Comparison of ENCODE assay signal across 26 mouse cellular contexts in the genomic region with DNA sequence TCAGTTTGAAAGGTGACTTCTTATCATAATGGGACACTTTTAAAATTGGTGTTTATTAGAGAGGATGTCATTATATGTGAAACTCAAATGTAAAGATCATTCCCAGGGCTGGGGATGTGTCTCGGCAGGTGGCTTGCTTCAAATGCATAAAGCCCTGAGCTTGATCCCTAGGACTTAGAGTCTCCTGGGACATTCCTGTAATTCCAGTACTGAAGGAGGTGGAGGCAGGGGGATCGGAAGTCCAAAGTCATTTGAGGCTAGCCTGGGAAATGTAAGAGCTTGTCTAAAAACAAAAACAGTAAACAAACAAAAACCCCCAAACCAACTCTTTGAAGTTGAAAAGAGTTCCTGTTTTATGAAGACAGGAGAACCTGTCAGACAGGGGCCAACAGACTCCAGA.
DNase-seq lines count a peak whose midpoint lies in the region; ATAC-seq and TF ChIP-seq lines count a peak whose summit lies in the region.
"Had no signal": no experiment of that assay in that cellular context is flagged by ENCODE, and none has a peak within 500 bp of the region (broad histone marks: within the 10 kb centered on the region; RNA-seq: fewer than 3 reads in every experiment).

No protein-coding gene starts in this region.

- ATAC-seq in liver, embryonic 13.5 days (ENCODE audit: low read depth), result no peak
- ATAC-seq: activated CD4-positive, CD25-positive, alpha-beta regulatory T cell, adult 4 months; CD4-positive, CD25-positive, alpha-beta regulatory T cell, adult 4 months; forebrain, embryonic 13.5 days; forebrain, embryonic 16.5 days; hindbrain, embryonic 16.5 days; Patski had no signal

- H3K4me2 ChIP-seq in liver, embryonic 13.5 days, result no peak overlapping the region
- H3K4me2 ChIP-seq: forebrain, embryonic 13.5 days; heart, embryonic 12.5 days; heart, embryonic 15.5 days; hindbrain, embryonic 13.5 days had no signal

- no peaks in the 10 kb centered on the region for H3K27me3 ChIP-seq in liver, embryonic 13.5 days
- no peaks in the 10 kb centered on the region for H3K27me3 ChIP-seq in ES-Bruce4 (ENCODE audit: control insufficient read depth, insufficient read depth, low read length, poor library complexity, severe bottlenecking)
- H3K27me3 ChIP-seq: forebrain, embryonic 13.5 days; heart, embryonic 12.5 days; heart, embryonic 15.5 days; hindbrain, embryonic 13.5 days; Patski had no signal

- no peaks in the 10 kb centered on the region for H3K36me3 ChIP-seq in liver, embryonic 13.5 days
- H3K36me3 ChIP-seq in ES-Bruce4 (ENCODE audit: control insufficient read depth, insufficient read depth, low read length, poor library complexity, severe bottlenecking), result no peaks in the 10 kb centered on the region
- H3K36me3 ChIP-seq: forebrain, embryonic 10.5 days; G1E; heart, embryonic 12.5 days; heart, embryonic 15.5 days; hindbrain, embryonic 10.5 days; hindbrain, embryonic 13.5 days had no signal

- TF ChIP-seq POLR2A in ES-Bruce4 (IDR thresholded peaks at IDR 0.05; ENCODE audit: insufficient read depth, low read length), result no peak

- peaks cover 32% of the 10 kb centered on the region for H3K4me1 ChIP-seq in liver, embryonic 13.5 days (replicated peaks)
- H3K4me1 ChIP-seq in ES-Bruce4 (ENCODE audit: control insufficient read depth, insufficient read depth, low read length), result peaks cover 3% of the 10 kb centered on the region

- no peak overlapping the region for H3K9ac ChIP-seq in liver, embryonic 13.5 days
- no peak overlapping the region for H3K9ac ChIP-seq in ES-Bruce4 (ENCODE audit: low read depth, poor library complexity, severe bottlenecking)
- H3K9ac ChIP-seq: forebrain, embryonic 13.5 days; heart, embryonic 12.5 days; heart, embryonic 15.5 days; hindbrain, embryonic 13.5 days had no signal

- DNase-seq in liver, embryonic 13.5 days, result no peak
- DNase-seq in liver (no peak), ES-CJ7 (ENCODE audit: low read depth, low spot score) (peak; percentile 51)
- no peak for DNase-seq in retina, embryonic 14.5 days (ENCODE audit: low spot score)
- no peak for DNase-seq in left cerebral cortex, postnatal 14 days (ENCODE audit: low spot score in 2 of 2)
- DNase-seq: adrenal gland, postnatal 10 days; adrenal gland, postnatal 36 days; cerebellum, adult 18-20 months; cerebellum, adult 9-10 months; gastrocnemius, postnatal 10 days; gastrocnemius, postnatal 36 days; heart, postnatal 10 days; heart, postnatal 36 days had no signal

- H3K9me3 ChIP-seq in liver, embryonic 13.5 days (replicated peaks), result no peaks in the 10 kb centered on the region
- H3K9me3 ChIP-seq in ES-Bruce4 (replicated peaks; ENCODE audit: control insufficient read depth, insufficient read depth, low read length, poor library complexity, severe bottlenecking), result no peaks in the 10 kb centered on the region
- H3K9me3 ChIP-seq: forebrain, embryonic 10.5 days; forebrain, embryonic 13.5 days; G1E; heart, embryonic 12.5 days; heart, embryonic 15.5 days; hindbrain, embryonic 10.5 days; hindbrain, embryonic 13.5 days had no signal

- no peak overlapping the region for H3K4me3 ChIP-seq in liver, embryonic 13.5 days (replicated peaks)
- no peak overlapping the region for H3K4me3 ChIP-seq in ES-Bruce4 (ENCODE audit: low read depth, low read length)
- H3K4me3 ChIP-seq: forebrain, embryonic 10.5 days; forebrain, embryonic 13.5 days; heart, embryonic 12.5 days; heart, embryonic 15.5 days; hindbrain, embryonic 10.5 days; hindbrain, embryonic 13.5 days had no signal

- intact Hi-C loops in left cerebral cortex, postnatal 14 days (cut with DNase I), result loop anchor here (5.0 kb wide), 1 partner anchor 284 kb away; no protein-coding TSS in a partner anchor

- TF ChIP-seq EP300 in ES-Bruce4 (IDR thresholded peaks at IDR 0.05; ENCODE audit: insufficient read depth, low read depth, low read length), result 0 out of 2 replicates have a peak, but pooled peaks have one; percentile 32

- TF ChIP-seq CTCF in ES-Bruce4 (IDR thresholded peaks at IDR 0.05; ENCODE audit: low read depth, low read length), result no peak

- 71% methylated on average over 2 of the region's 2 CpGs for WGBS in liver, embryonic 13.5 days (ENCODE audit: insufficient replicate concordance)

- H3K27ac ChIP-seq in liver, embryonic 13.5 days, result peak overlapping the region; percentile 98; the same call in 1 of the 2 replicates
- H3K27ac ChIP-seq in ES-Bruce4 (ENCODE audit: insufficient read depth, low read length), result no peak overlapping the region
- H3K27ac ChIP-seq: forebrain, embryonic 13.5 days; heart, embryonic 15.5 days; hindbrain, embryonic 10.5 days; hindbrain, embryonic 13.5 days had no signal
